Mouse (Mus musculus): Measurements from ENCODE around the gene Zbtb7b. TPM values are rescaled to one million over a fixed set of nuclear protein-coding genes. Genes with fewer than 3 reads are reported as not detected.

The Zbtb7b gene
- total RNA-seq, 1 experiment from 2014 or later: 49.4 TPM

- ATAC-seq (replicated peaks; ENCODE audit: insufficient number of reproducible peaks, low FRiP score, low TSS enrichment, poor library complexity, severe bottlenecking): no peak
Measured at GRCm38 (mm10) chr3:89392871-89393311, 1.7 kb downstream of the Zbtb7b start.

DNA sequence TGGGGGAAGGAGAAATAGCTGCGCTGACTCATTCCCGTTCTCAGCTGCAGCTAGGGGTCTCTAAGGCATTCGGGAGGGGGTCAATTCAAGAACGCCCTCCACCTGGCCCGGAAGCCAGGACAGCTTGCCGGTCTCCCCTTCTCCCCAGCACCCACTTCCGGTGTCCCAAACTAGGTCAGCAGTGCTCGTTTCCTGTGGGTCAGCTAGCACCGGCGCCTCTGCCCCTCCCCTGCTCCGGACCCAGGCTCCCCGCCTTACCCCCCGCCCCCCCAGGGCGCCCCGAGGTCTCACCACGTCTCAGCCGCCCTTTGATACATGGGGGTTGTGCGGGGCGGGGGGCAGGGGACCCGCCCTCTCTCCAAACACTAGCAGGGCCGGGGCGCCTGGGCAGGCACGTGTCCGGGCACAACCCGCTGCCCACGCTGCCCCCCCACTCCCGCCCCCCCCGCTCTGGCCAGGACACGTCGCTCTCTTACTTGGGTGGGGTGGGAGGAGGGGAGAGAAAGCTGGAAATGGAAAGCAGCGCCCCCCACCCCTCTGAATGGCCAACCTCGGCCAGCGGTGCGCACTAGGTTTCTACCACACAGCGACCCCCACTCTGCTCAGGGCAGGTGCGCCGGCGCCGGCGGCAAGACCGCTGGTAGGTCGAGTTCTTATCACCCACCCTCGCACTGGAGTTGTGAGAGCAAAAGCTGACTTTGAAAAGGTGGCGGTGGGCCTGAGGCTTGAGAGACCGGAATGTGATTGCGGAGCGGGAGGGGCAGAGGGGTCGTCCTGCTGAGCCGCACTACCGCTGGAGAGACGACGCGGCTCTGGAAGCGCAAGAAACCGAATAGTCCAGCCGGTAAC is 2.7 kb downstream of the Zbtb7b start:
- no peak for ATAC-seq (replicated peaks; ENCODE audit: insufficient number of reproducible peaks, low FRiP score, low TSS enrichment, poor library complexity, severe bottlenecking)

DNA sequence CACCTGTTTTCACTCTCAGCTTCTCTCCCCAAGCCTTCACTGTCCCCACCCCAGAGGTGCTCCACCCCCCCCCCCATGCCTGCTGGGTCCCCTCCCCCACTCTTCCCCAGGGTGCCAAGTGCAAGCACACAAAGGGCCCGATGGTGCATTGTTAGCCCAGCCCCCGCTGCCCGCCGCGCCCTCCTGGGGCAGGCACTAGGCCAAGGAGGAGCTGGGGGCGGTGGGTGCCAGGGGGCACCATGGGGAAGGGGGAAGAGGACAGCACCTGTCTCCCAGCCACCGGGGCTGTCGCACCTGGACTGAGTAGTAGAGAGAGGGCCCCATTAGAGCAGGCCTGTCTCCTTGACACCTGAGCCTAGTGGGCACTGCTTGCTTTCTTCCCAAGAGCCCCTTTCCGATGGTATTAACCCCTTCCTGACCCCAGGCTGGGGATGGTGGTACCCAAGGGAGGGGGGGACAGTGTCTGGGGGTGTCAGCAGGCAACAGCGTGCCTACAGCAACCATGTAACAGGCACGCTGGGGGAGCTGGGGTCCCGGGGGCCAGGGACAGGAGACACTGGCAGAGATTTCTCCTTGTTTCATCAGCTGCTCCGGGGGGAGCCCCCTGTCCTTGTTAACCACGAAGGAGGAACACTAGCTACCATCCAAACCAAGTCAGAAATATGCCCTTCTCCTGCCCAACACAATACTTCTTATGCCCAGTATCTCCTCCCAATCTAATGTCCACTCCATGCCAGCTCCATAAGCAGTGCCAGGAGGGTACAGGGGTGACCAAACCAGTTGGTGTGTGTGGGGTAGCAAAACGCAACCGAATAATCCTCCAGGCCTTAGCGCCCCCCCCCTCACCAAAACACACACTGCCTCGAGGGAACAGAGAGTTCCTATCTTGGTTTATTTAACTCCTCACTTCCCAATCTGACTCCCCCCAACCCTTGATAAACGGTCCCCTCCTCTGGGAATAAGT is 3.6 kb downstream of the Zbtb7b start:
- no peak for ATAC-seq (replicated peaks; ENCODE audit: insufficient number of reproducible peaks, low FRiP score, low TSS enrichment, poor library complexity, severe bottlenecking)

- ATAC-seq (replicated peaks; ENCODE audit: insufficient number of reproducible peaks, low FRiP score, low TSS enrichment, poor library complexity, severe bottlenecking): no peak
Measured at GRCm38 (mm10) chr3:89390111-89390515, 4.5 kb downstream of the Zbtb7b start.

GRCm38 (mm10) chr3:89388901-89389740 is 5.5 kb downstream of the Zbtb7b start:
- 0 out of 2 replicates have a peak, but pooled peaks have one; percentile 34 for ATAC-seq (replicated peaks; ENCODE audit: insufficient number of reproducible peaks, low FRiP score, low TSS enrichment, poor library complexity, severe bottlenecking)

DNA sequence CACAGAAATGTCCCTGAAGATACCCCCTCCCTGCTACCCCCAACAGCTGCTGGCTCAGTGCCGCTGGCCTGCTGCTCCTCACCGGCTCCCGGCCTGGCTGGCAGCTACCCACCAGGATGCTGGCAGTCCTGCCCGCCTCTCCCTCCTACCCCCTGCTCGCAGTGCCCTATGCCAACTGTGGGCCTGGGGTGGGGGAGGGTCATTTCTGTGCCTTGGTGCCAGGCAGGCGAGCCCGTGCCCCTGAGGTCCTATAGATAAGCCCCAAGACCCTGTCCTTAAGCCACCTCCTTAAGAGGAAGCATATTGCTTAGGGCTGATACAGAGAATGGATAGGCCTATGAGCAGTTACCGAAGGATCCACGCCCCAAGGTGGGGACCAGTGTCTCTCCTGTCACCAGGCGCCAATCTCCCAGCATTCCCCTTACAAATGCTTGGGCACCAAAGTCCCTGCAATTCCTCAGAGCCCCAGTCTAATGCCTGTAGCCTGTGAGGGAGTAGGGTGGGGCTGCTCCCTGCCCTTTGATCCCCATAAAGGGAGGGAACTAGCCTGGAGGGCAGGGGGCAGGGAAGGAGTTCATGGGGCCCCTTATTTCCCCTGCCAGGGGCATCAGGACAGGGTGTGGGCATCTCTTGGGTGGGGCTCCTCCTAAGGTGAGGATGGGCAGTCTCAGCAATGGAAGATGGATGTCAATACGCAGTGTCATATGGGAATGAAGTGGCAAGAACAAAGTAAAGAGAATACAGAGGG is 6.3 kb downstream of the Zbtb7b start:
- ATAC-seq (replicated peaks; ENCODE audit: insufficient number of reproducible peaks, low FRiP score, low TSS enrichment, poor library complexity, severe bottlenecking): no peak

DNA sequence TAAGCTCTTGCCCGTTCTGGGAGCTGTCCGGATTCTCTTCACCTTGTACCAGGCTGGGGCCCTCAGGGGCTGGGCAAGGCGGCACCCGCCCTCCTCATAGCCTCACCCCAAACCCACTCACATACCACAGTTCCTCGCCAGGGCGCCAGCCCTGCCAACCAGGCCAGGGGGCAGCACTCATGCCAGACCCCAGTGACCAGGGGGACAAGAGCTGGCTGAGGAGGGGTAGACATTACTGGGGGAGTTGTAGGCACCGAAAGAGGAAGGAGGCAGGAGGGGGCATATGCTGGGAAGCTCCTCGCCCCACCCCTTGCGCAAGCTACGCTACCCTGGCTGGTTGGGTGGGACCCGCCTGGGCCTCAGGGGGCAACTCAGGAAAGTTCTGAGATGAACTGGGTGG is 6.9 kb downstream of the Zbtb7b start:
- no peak for ATAC-seq (replicated peaks; ENCODE audit: insufficient number of reproducible peaks, low FRiP score, low TSS enrichment, poor library complexity, severe bottlenecking)

- ATAC-seq (replicated peaks; ENCODE audit: insufficient number of reproducible peaks, low FRiP score, low TSS enrichment, poor library complexity, severe bottlenecking): no peak
Measured at GRCm38 (mm10) chr3:89386438-89387420, 7.8 kb downstream of the Zbtb7b start.

GRCm38 (mm10) chr3:89385451-89385850 is 9.1 kb downstream of the Zbtb7b start:
- ATAC-seq (replicated peaks; ENCODE audit: insufficient number of reproducible peaks, low FRiP score, low TSS enrichment, poor library complexity, severe bottlenecking): no peak

DNA sequence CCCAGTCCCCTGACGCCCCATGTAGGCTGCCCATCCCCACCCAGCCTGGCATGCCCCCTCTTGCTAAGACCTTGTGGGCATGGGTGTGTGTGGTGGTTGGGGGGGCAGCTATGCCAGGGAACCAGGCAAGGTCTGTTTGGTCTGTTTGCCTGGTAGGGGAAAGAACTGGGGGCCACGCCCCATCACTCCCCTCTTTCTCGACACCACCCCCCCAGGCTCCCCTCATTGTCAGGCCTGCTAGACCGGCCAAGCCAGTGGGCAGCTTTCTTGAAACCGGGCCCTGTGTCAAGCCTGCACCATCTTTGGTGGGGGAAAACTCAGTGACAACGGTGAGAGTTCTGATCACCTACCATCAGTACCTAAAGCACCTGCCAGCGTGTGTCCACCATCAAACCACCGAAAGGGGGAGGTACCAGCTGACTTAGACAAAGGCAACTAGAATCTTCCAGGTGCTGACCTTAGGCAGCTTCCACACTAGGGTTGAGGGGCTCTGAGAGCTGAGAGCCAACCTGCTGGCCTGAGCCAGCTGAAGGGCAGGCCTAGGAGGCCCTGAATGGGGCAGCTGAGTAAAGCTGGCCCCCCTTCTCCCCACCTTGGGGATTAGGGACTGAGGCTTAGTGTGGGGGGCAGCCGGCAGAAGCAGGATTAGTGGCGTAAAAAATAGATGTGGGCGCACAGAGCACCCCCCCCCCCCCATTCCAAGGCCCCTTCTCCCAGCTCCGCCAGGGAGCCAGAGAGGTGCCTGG is 10.1 kb downstream of the Zbtb7b start:
- ATAC-seq (replicated peaks; ENCODE audit: insufficient number of reproducible peaks, low FRiP score, low TSS enrichment, poor library complexity, severe bottlenecking): no peak

GRCm38 (mm10) chr3:89383651-89384255 is 10.8 kb downstream of the Zbtb7b start:
- ATAC-seq (replicated peaks; ENCODE audit: insufficient number of reproducible peaks, low FRiP score, low TSS enrichment, poor library complexity, severe bottlenecking): no peak

DNA sequence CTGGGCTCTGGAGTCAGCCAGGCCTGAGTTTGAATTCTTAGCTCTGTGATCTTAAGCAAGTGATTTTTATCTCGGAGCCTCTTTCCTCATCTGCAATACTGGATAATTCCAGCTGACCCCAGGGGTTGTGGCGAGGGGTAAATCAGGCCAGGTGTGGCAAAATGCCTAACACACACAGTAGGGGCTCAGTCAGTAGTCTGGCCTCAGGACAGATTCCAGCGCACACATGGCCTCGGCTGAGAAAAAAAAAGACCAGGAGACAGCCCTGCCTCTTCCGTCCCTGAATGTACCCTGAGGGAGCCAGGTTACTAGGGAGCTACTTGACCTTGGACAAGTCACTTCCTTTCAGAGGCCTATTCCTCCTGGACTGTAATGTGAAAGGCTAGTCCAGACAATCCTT is 11.6 kb downstream of the Zbtb7b start:
- no peak for ATAC-seq (replicated peaks; ENCODE audit: insufficient number of reproducible peaks, low FRiP score, low TSS enrichment, poor library complexity, severe bottlenecking)

DNA sequence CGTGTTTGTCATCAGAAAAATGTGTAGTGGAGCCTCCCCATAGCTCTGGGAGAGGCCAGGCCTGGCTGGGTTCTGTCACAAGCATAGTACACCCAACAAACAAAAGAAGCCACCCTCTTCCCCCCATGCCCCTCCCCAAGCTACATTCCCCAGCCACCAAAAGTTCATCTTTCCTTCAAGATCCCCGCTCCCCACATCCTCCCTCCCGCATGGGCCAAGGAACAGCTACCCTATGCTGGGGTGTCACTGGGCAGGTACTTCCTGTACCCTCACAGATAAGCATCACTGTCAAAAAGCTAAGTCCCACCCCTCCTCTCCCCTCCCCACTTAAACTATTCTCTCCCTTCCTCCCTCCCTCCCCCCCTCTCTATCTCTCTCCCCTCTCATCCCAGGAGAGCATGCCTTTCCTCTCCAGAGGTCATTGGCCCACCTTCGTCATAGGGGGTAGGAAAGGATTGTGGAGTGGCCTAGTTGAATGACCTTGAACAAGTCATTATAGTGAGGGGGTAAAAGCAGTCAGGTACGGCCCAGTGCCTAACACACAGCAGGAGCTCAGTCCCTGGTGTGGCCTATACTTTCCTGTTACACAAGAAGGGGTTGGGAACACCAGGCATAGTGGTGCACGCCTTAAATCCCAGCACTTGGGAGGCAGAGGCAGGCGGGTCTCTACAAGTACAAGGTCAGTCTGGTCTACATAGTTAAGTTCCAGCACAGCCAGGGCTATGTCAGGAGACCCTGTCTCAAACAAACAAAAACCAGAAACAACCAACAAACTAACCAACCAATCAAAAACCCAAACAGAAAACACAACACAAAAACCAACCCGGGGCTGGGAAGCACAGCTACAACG is 12.3 kb downstream of the Zbtb7b start:
- ATAC-seq (replicated peaks; ENCODE audit: insufficient number of reproducible peaks, low FRiP score, low TSS enrichment, poor library complexity, severe bottlenecking): no peak

GRCm38 (mm10) chr3:89381233-89381632 is 13.3 kb downstream of the Zbtb7b start:
- ATAC-seq (replicated peaks; ENCODE audit: insufficient number of reproducible peaks, low FRiP score, low TSS enrichment, poor library complexity, severe bottlenecking): no peak

DNA sequence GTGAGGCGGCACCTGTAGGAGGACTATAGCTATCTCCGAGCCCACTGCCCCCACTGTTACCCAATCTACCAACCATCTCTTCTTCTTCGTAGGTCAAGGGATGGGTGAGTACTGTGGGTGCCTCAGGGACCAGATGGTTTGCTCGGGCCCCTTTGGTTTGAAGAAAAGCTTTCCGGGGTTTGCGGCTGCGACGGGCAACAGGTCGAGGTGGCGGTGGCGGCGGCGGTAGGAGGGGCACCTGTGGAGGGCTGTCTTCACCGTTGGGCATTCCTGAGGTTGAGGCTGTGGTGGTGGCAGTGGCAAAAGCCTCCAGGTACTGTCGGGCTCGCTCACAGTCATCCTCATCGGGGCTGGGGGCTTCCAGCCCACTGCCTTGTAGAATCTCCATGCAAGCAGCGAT is 13.9 kb downstream of the Zbtb7b start:
- ATAC-seq (replicated peaks; ENCODE audit: insufficient number of reproducible peaks, low FRiP score, low TSS enrichment, poor library complexity, severe bottlenecking): no peak

Measured in monocyte, adult 5-6 weeks (primary cell).